Mouse (Mus musculus): ENCODE results near the gene Dazap2. TPM values are rescaled to one million over a fixed set of nuclear protein-coding genes. Genes with fewer than 3 reads are reported as not detected.
"Not testable (repeated sequence)": the region's sequence is repeated elsewhere in the genome, so short reads cannot be mapped to it uniquely, and the experiment has no call there.

The Dazap2 gene
- total RNA-seq, 2 experiments from 2014 or later, result 114 to 119 TPM

DNA sequence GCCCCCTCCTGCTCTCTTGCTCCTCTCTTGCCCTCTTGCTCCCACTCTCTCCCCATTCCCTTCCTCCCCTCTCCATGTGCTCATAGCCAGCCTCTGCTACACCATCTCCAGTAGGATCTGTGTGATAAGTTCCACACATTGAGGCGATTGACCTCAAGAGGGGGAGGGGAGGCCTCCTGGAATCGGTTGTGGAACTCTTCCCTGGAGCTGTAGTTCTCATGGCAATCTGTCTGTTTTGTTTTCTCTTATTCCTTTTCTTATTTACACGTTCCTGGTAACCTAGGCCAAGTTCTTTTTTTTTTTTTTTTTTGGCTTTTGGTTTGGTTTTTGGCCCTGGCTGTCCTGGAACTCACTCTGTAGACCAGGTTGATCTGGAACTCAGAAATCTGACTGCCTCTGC is 13.5 kb upstream of the Dazap2 start:
- no peak for DNase-seq (ENCODE audit: low spot score in 2 of 2)

DNA sequence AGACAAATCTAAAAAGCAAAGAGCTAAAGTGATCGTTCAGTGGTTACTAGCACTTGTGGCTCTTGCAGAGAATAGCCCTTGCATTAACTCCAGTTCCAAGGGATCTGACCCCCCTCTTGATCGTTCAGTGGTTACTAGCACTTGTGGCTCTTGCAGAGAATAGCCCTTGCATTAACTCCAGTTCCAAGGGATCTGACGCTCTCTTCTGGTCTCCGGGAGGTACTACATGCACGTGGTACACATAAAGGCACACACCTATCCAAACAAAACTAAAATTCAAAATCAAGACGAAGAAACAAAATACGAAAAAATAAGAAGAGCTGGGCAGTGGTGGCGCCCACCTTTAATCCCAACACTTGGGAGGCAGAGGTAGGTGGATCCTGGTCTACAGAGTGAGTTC is 8.5 kb upstream of the Dazap2 start:
- DNase-seq (ENCODE audit: low spot score in 2 of 2), result not testable (repeated sequence)

- no peak for DNase-seq (ENCODE audit: low spot score in 2 of 2)
These were observed 3.2 kb upstream of the Dazap2 start for GRCm38 (mm10) chr15:100611951-100612350.

DNA sequence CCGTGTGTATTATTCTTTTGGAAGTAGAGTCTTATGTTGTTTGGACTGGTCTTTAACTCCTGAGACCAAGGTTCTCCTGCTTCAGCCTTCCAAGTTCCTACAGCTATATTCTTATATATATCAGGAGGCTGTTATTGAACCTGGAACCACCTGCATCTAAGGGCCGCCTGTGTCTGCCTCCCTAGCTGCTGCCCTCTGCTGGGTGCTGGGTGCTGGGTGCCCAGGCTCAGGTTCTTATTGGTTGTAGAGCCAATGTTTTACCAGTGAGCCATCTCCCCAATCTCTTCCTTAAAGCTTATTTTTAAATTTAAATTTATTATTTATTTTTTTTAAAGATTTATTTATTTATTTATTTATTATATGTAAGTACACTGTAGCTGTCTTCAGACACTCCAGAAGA is 2.7 kb upstream of the Dazap2 start:
- peak in 1 of 2 experiments; percentile 17 for DNase-seq (ENCODE audit: low spot score in 2 of 2)

- DNase-seq (ENCODE audit: low spot score in 2 of 2), result peak; percentile 76 to 78
These were observed 1.6 kb upstream of the Dazap2 start for GRCm38 (mm10) chr15:100613584-100613983.

DNA sequence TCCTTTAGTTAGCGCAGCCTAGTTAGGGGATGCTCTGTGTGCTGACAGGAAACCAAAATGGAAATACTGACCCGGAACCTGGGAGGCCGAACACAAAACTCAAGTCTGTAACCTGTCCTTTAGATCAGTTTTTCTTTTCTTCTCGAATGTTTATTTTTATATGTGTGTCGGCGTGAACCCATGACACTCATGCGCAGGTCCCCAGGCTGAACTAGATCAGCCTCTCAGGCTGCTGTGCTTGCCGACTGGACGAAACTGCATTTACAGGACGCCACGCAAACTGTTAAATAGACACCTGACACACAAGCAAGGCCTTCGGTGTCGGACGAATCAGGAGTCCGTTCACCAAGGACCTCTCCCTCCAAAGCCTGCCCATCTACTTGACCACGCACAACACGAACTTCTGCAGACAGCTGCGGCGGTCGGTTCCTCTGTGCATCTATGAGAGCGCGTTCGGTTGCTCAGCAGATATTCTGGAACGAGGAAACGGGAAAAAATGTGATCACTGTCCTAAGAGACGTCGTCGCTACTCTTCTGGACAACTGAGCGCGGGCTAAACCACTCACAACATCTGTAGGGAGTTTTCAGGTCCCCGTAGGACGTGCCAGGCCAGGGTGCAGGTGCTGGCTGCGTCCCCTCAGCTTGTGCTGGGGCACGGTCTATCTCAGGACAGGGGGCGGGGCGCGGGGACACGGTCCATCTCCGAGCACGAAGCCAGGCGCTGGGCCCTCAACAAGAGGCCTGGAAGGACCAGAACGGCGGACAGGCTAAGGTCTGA is 742 bp upstream of the Dazap2 start:
- DNase-seq (ENCODE audit: low spot score in 2 of 2), result no peak

DNA sequence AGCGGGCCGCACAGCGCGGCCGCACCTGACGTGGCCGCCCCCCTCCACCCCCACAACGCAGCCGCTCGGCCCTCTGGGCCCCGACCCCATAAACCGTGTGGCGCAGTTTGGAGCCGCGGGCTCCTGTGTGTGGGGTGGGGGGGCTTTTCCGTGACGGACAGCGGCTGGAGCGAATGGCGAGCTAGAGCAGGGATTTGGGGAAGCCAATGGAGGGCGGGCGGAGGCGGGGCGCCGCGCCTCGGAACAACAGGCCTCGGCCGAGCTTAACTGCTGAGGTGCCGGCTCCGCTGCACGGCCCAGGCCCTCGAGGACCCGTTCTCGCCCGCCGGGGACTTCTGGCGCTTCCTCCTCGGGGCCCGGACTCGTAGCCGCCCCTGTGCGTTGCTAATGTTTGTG is 674 bp downstream of the Dazap2 start:
- DNase-seq (ENCODE audit: low spot score in 2 of 2), result peak; percentile 89 to 90

DNA sequence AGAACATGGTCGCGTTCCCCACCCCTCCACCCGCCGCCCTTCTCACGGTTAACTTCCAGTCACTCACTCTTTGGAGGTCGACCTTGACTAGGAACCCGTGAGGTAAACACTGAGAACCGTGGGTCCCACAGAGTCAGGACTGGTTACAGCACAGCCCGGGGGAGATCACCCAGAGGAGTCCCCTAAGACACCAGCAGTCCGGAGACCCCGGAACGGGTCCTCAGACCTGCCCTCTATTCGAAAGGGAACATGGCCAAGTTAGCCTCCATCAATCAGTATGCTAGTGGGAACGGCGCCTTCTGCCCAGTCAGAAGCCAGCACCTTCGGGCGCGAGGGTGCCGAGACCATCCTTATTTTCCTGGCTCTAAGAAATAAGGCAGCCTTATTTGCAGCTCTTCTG is 1.1 kb downstream of the Dazap2 start:
- DNase-seq (ENCODE audit: low spot score in 2 of 2), result no peak

DNA sequence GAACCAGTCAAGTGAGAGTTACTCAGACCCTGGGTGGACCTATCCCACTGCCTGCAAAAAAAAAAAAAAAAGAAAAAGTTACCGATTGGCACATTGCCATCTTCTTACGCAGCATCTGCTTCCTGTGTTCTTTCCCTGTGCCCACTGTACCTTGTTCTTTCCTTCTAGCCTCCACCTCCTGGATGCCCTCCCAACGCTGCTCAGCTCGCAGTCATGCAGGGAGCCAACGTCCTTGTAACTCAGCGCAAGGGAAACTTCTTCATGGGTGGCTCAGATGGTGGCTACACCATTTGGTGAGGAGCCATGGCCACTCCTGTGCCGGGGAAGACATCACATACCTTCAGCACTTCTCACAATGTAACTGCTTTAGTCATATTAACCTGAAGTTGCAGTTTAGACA is 4.1 kb downstream of the Dazap2 start:
- DNase-seq (ENCODE audit: low spot score in 2 of 2), result no peak

DNA sequence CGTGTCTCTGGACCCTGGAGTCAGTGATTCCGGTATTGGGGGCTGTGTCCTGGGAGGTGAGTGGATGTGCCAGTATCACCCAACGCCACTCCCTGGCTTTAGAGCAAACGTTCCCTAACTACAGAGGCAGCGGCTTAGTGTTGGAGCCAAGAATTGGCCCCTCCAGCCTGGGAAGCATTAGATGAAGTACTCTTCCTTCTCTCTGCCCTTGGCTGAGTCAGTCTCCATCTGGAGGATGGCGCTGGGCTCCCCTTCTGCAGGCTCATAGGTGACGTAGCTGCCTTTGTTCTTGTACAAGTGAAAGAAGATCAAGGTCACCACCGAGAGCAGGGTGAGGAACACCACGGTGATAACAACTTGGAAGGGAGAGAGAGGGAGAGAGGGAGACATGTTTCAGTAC is 6.5 kb downstream of the Dazap2 start:
- peak in 1 of 2 experiments; percentile 10 for DNase-seq (ENCODE audit: low spot score in 2 of 2)

- peak; percentile 46 to 74 for DNase-seq (ENCODE audit: low spot score in 2 of 2)
These were observed 7.0 kb downstream of the Dazap2 start for GRCm38 (mm10) chr15:100622164-100622563.

DNA sequence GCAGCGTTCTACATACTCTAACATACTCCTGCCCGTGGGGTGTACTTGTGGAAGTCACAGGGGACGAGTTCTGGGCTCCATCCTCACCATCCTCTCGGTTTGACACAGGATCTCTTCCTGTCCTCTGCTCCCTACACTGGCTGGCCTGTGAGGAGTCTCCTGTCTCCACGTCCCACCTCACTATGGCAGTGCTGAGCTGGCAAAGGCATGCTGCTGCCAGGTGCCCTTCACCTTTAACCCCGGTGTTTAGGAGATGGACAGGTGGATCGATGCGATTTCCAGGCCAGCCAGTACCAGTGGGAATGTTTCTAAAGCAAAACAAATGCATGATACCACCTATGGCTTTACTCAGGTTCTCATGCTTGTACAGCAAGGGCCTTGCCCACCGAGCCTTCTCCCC is 8.6 kb downstream of the Dazap2 start:
- no peak for DNase-seq (ENCODE audit: low spot score in 2 of 2)

- no peak for DNase-seq (ENCODE audit: low spot score in 2 of 2)
These were observed 9.3 kb downstream of the Dazap2 start for GRCm38 (mm10) chr15:100624435-100624834.

GRCm38 (mm10) chr15:100627287-100627686 is 12.1 kb downstream of the Dazap2 start:
- DNase-seq (ENCODE audit: low spot score in 2 of 2), result no peak

- no peak for DNase-seq (ENCODE audit: low spot score in 2 of 2)
These were observed 12.7 kb downstream of the Dazap2 start for GRCm38 (mm10) chr15:100627774-100628370.

- no peak for DNase-seq (ENCODE audit: low spot score in 2 of 2)
These were observed 13.6 kb downstream of the Dazap2 start for GRCm38 (mm10) chr15:100628797-100629196.

DNA sequence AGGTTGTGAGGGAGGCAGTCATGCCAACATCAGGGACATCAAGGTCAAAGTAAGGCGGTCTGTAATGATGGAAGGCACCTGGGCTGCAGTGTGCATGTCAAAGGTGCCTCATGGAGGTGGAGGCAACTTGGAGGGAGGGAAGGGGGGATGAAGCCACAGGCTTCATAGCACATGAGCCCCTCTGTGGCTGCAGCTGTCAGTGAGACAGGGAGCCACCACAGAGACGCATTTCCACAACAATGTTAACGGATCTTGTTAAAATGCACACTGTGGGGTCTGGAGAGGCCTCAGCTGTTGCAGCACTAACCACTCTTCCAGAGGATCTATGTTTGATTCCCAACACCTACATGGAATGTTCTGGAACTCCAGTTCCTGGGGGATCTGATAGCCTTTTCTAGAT is 15.0 kb downstream of the Dazap2 start:
- DNase-seq (ENCODE audit: low spot score in 2 of 2), result no peak

DNA sequence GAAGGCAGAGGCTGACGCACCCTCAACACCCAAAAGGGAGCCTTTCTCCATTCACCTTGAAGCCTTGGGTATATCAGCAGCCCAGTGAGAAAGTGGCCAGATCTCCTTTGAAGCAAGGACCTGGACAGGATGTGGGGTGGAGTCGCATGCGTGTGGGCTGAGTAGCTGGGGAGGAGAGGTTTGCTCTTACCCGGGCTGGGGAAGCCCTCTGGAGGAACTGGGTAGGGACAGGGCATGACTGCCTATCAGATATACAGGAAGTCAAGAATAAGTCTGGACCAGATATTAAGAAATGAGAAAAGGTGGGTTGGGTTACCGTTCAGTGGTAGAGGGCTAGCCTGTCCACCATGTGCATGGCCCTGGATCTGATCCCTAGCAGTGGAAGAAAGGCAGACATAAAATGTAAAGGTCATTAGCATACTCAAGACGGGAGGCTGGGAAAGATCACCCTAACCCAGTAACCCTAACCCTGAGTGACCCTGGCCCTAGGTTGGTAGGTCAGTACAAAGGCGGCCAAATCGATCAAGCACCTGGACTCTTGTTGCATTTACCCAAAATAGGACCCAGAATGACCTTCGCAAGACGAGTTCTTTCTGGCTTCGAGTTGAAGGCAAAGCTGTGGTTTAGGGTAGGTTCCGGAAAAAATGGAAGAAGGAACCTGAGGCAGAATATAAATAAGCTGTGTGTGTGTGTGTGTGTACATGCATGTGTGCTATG is 16.5 kb downstream of the Dazap2 start:
- DNase-seq (ENCODE audit: low spot score in 2 of 2), result no peak

- DNase-seq (ENCODE audit: low spot score in 2 of 2), result no peak
These were observed 17.2 kb downstream of the Dazap2 start for GRCm38 (mm10) chr15:100632323-100632722.

GRCm38 (mm10) chr15:100633341-100633740 is 18.2 kb downstream of the Dazap2 start:
- DNase-seq (ENCODE audit: low spot score in 2 of 2), result no peak

DNA sequence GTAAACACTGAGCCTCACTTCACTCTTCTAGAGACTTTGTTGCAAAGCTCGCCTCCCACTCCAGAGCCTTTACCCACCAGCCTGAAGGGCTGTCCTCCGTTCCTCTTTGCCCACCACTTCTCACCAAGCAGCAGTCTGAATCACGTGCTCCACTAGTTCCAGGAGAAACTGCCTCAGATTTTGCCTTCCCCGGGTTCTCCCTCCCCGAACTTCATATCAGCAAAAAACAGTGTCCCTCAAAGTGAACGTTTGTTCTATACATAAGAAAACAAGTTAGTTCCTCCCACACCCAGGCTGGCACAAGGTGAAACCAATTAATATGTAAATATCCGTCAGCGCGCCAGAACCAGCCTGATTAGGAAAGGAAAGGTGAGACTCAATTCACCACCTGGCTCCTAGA is 20.1 kb downstream of the Dazap2 start:
- DNase-seq (ENCODE audit: low spot score in 2 of 2), result no peak
